Comparison of ENCODE assay signal across 16 mouse cellular contexts in genomic region chr3:83210210-83210609, GRCm38 (mm10).
DNase-seq lines count a peak whose midpoint lies in the region; ATAC-seq lines count a peak whose summit lies in the region.
"Had no signal": no experiment of that assay in that cellular context is flagged by ENCODE, and none has a peak within 500 bp of the region (broad histone marks: within the 10 kb centered on the region; RNA-seq: fewer than 3 reads in every experiment).

No protein-coding gene starts in this region.

- peak; percentile 16 for DNase-seq in gastrocnemius, postnatal 25 days
- no peak for DNase-seq in gastrocnemius, postnatal 10 days
- no peak for DNase-seq in limb, embryonic 10.5 days (ENCODE audit: low spot score)
- peak; percentile 14 for DNase-seq in heart, postnatal 25 days (ENCODE audit: low spot score)
- no peak for DNase-seq in testis, postnatal 10 days (ENCODE audit: low spot score)
- DNase-seq: cerebellum, adult 18-20 months; cerebellum, postnatal 25 days; embryo, embryonic 11 days; thymus, postnatal 25 days had no signal

- H3K9ac ChIP-seq in limb, embryonic 13.5 days, result no peak overlapping the region
- no peak overlapping the region for H3K9ac ChIP-seq in midbrain, embryonic 13.5 days (replicated peaks)
- H3K9ac ChIP-seq: forebrain, embryonic 12.5 days; liver, embryonic 14.5 days; neural tube, embryonic 12.5 days had no signal

- H3K36me3 ChIP-seq in limb, embryonic 13.5 days, result no peaks in the 10 kb centered on the region
- H3K36me3 ChIP-seq in limb, embryonic 10.5 days, result no peaks in the 10 kb centered on the region
- H3K36me3 ChIP-seq in midbrain, embryonic 13.5 days, result no peaks in the 10 kb centered on the region
- H3K36me3 ChIP-seq: forebrain, embryonic 12.5 days; neural tube, embryonic 12.5 days had no signal

- no peak overlapping the region for H3K27ac ChIP-seq in limb, embryonic 13.5 days
- H3K27ac ChIP-seq in limb, embryonic 10.5 days, result no peak overlapping the region
- H3K27ac ChIP-seq in midbrain, embryonic 13.5 days, result no peak overlapping the region
- H3K27ac ChIP-seq: forebrain, embryonic 12.5 days; liver, embryonic 14.5 days; neural tube, embryonic 12.5 days had no signal

- H3K4me1 ChIP-seq in limb, embryonic 13.5 days, result peaks cover 32% of the 10 kb centered on the region
- H3K4me1 ChIP-seq in limb, embryonic 10.5 days, result peaks cover 11% of the 10 kb centered on the region
- H3K4me1 ChIP-seq in midbrain, embryonic 13.5 days (replicated peaks), result peaks cover 9% of the 10 kb centered on the region
- H3K4me1 ChIP-seq: forebrain, embryonic 12.5 days had no signal

- H3K9me3 ChIP-seq in limb, embryonic 13.5 days, result no peaks in the 10 kb centered on the region
- no peaks in the 10 kb centered on the region for H3K9me3 ChIP-seq in limb, embryonic 10.5 days (replicated peaks)
- no peaks in the 10 kb centered on the region for H3K9me3 ChIP-seq in midbrain, embryonic 13.5 days
- H3K9me3 ChIP-seq: forebrain, embryonic 12.5 days; neural tube, embryonic 12.5 days had no signal

- H3K4me2 ChIP-seq in limb, embryonic 13.5 days (replicated peaks), result no peak overlapping the region
- H3K4me2 ChIP-seq in midbrain, embryonic 13.5 days (replicated peaks), result no peak overlapping the region
- H3K4me2 ChIP-seq: forebrain, embryonic 12.5 days; midbrain, embryonic 11.5 days; neural tube, embryonic 12.5 days had no signal

- peak; percentile 49 for ATAC-seq in limb, embryonic 13.5 days (ENCODE audit: low FRiP score, low read depth)
- no peak for ATAC-seq in midbrain, embryonic 13.5 days
- ATAC-seq: inflammation-experienced regulatory T-cells, adult 6 months had no signal

- H3K27me3 ChIP-seq in limb, embryonic 13.5 days, result no peaks in the 10 kb centered on the region
- H3K27me3 ChIP-seq in limb, embryonic 10.5 days (ENCODE audit: low read depth, poor library complexity, severe bottlenecking), result no peaks in the 10 kb centered on the region
- no peaks in the 10 kb centered on the region for H3K27me3 ChIP-seq in midbrain, embryonic 13.5 days
- H3K27me3 ChIP-seq: forebrain, embryonic 12.5 days; neural tube, embryonic 12.5 days had no signal

- intact Hi-C loops in heart, postnatal 25 days (cut with DNase I), result no loop called here

- 60% methylated on average over 4 of the region's 4 CpGs for WGBS in limb, embryonic 13.5 days
- 76% methylated on average over 4 of the region's 4 CpGs for WGBS in limb, embryonic 10.5 days
- 78% methylated on average over 4 of the region's 4 CpGs for WGBS in midbrain, embryonic 13.5 days

- no peak overlapping the region for H3K4me3 ChIP-seq in limb, embryonic 13.5 days
- no peak overlapping the region for H3K4me3 ChIP-seq in limb, embryonic 10.5 days
- H3K4me3 ChIP-seq in midbrain, embryonic 13.5 days (replicated peaks), result no peak overlapping the region
- H3K4me3 ChIP-seq: forebrain, embryonic 12.5 days; neural tube, embryonic 12.5 days had no signal

Comparison
In these comparisons a context has a peak if more than half of its experiments do, and no peak if none do; other contexts are left out.
1. DNase-seq: peak in gastrocnemius, postnatal 25 days (single experiment) and heart, postnatal 25 days (single experiment); none in gastrocnemius, postnatal 10 days (single experiment), limb, embryonic 10.5 days (single experiment) and testis, postnatal 10 days (single experiment).